Comparison of ENCODE assay signal across 9 mouse cellular contexts in the genomic region with DNA sequence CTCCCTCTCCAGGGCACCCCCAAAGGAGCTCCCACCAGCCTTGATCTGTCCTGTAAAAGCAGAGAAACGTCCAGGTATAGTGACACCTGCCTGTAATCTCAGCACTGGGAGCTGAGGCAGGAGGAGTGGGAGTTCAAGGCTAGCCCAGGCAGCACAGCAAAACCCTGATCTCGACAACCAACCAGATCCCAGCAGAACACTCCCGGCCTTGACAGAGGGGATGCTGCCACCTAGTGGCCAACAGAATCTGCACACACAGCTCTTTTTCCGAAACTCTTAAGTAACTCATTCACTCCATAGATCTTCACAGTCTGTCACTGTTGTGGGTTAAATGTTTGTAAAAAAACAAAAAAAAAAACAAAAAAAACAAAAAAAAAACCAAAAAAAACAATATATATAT. TPM values are rescaled to one million over a fixed set of nuclear protein-coding genes. Genes with fewer than 3 reads are reported as not detected.
DNase-seq lines count a peak whose midpoint lies in the region; ATAC-seq and TF ChIP-seq lines count a peak whose summit lies in the region.
"Had no signal": no experiment of that assay in that cellular context is flagged by ENCODE, and none has a peak within 500 bp of the region (broad histone marks: within the 10 kb centered on the region; RNA-seq: fewer than 3 reads in every experiment).

No protein-coding gene starts in this region.

- peak; percentile 80 for DNase-seq in CD4-positive helper T cell, adult 2 months (ENCODE audit: low read depth, low spot score)
- peak; percentile 75 for DNase-seq in adrenal gland, postnatal 25 days
- DNase-seq in embryonic facial prominence, embryonic 11.5 days (ENCODE audit: low spot score): peak; percentile 82
- DNase-seq in heart, adult 2 months: peak; percentile 69 to 80
- peak; percentile 83 for DNase-seq in kidney, postnatal 0 days (ENCODE audit: low spot score)
- DNase-seq in liver, embryonic 13.5 days: peak; percentile 20
- DNase-seq in telencephalon, adult 2 months (ENCODE audit: low read depth, low spot score): peak; percentile 81

- TF ChIP-seq POLR2A in heart, adult 2 months (IDR thresholded peaks at IDR 0.05; ENCODE audit: insufficient read depth, low read depth, low read length): no peak

- TF ChIP-seq EP300 in heart, adult 2 months (IDR thresholded peaks at IDR 0.05; ENCODE audit: insufficient read depth, low read depth, low read length): peak; percentile 64; the same call in 1 of the 2 replicates

- intact Hi-C loops in heart, adult 2 months (cut with DNase I): loop anchor here (2.0 to 10.0 kb wide), 3 partner anchors 14 to 212 kb away; no protein-coding TSS in a partner anchor

- H3K36me3 ChIP-seq in embryonic facial prominence, embryonic 11.5 days (replicated peaks; ENCODE audit: control insufficient read depth, insufficient read depth, low read depth, low read length): no peaks in the 10 kb centered on the region
- no peaks in the 10 kb centered on the region for H3K36me3 ChIP-seq in heart, adult 2 months (ENCODE audit: control insufficient read depth, insufficient read depth, low read length)
- H3K36me3 ChIP-seq in kidney, postnatal 0 days (ENCODE audit: insufficient read depth, low read length): no peaks in the 10 kb centered on the region
- no peaks in the 10 kb centered on the region for H3K36me3 ChIP-seq in liver, embryonic 13.5 days
- no peaks in the 10 kb centered on the region for H3K36me3 ChIP-seq in neural tube, embryonic 14.5 days (ENCODE audit: control insufficient read depth, insufficient read depth, low read length)
- H3K36me3 ChIP-seq: embryonic facial prominence, embryonic 15.5 days had no signal

- H3K27ac ChIP-seq in embryonic facial prominence, embryonic 11.5 days (replicated peaks; ENCODE audit: low read depth, low read length): no peak overlapping the region
- H3K27ac ChIP-seq in heart, adult 2 months: no peak overlapping the region
- H3K27ac ChIP-seq in kidney, postnatal 0 days: no peak overlapping the region
- no peak overlapping the region for H3K27ac ChIP-seq in liver, embryonic 13.5 days
- no peak overlapping the region for H3K27ac ChIP-seq in neural tube, embryonic 14.5 days (ENCODE audit: low read depth, low read length)
- H3K27ac ChIP-seq: embryonic facial prominence, embryonic 15.5 days had no signal

- 0 out of 2 replicates have a peak, but pooled peaks have one; percentile 45 for ATAC-seq in embryonic facial prominence, embryonic 11.5 days (replicated peaks; ENCODE audit: insufficient number of reproducible peaks, low FRiP score, low TSS enrichment, low read depth)
- ATAC-seq in kidney, postnatal 0 days (replicated peaks; ENCODE audit: low FRiP score, low read depth): no peak
- no peak for ATAC-seq in liver, embryonic 13.5 days (ENCODE audit: low read depth)
- peak; percentile 49 for ATAC-seq in neural tube, embryonic 14.5 days (ENCODE audit: low read depth)

- H3K4me2 ChIP-seq in embryonic facial prominence, embryonic 11.5 days (ENCODE audit: low read depth, low read length): no peak overlapping the region
- H3K4me2 ChIP-seq in kidney, postnatal 0 days (ENCODE audit: low read length): no peak overlapping the region
- no peak overlapping the region for H3K4me2 ChIP-seq in liver, embryonic 13.5 days
- no peak overlapping the region for H3K4me2 ChIP-seq in neural tube, embryonic 14.5 days (ENCODE audit: low read depth, low read length)
- H3K4me2 ChIP-seq: embryonic facial prominence, embryonic 15.5 days had no signal

- TF ChIP-seq CTCF in heart, adult 2 months (IDR thresholded peaks at IDR 0.05): peak; percentile 98
- TF ChIP-seq CTCF in kidney, postnatal 0 days (IDR thresholded peaks at IDR 0.05; ENCODE audit: low read depth): peak; percentile 89

- H3K79me2 ChIP-seq in heart, adult 2 months (replicated peaks; ENCODE audit: control insufficient read depth, insufficient read depth, low read length): no peaks in the 10 kb centered on the region

- H3K4me3 ChIP-seq in embryonic facial prominence, embryonic 11.5 days (ENCODE audit: low read depth, low read length): no peak overlapping the region
- H3K4me3 ChIP-seq in heart, adult 2 months: no peak overlapping the region
- H3K4me3 ChIP-seq in kidney, postnatal 0 days (replicated peaks; ENCODE audit: low read depth, low read length): no peak overlapping the region
- no peak overlapping the region for H3K4me3 ChIP-seq in liver, embryonic 13.5 days (replicated peaks)
- no peak overlapping the region for H3K4me3 ChIP-seq in neural tube, embryonic 14.5 days (ENCODE audit: low read depth, low read length)
- H3K4me3 ChIP-seq: embryonic facial prominence, embryonic 15.5 days had no signal

- H3K27me3 ChIP-seq in embryonic facial prominence, embryonic 11.5 days (ENCODE audit: control insufficient read depth, insufficient read depth, low read length): no peaks in the 10 kb centered on the region
- H3K27me3 ChIP-seq in heart, adult 2 months (ENCODE audit: control insufficient read depth, insufficient read depth, low read length): no peaks in the 10 kb centered on the region
- no peaks in the 10 kb centered on the region for H3K27me3 ChIP-seq in kidney, postnatal 0 days (ENCODE audit: insufficient read depth, low read length)
- H3K27me3 ChIP-seq in liver, embryonic 13.5 days: no peaks in the 10 kb centered on the region
- H3K27me3 ChIP-seq in neural tube, embryonic 14.5 days (ENCODE audit: control insufficient read depth, insufficient read depth, low read length): no peaks in the 10 kb centered on the region
- H3K27me3 ChIP-seq: embryonic facial prominence, embryonic 15.5 days had no signal

- H3K4me1 ChIP-seq in embryonic facial prominence, embryonic 11.5 days (ENCODE audit: control insufficient read depth, insufficient read depth, low read length): no peaks in the 10 kb centered on the region
- H3K4me1 ChIP-seq in heart, adult 2 months (ENCODE audit: control insufficient read depth, insufficient read depth, low read length): peaks cover 8% of the 10 kb centered on the region
- H3K4me1 ChIP-seq in kidney, postnatal 0 days (replicated peaks; ENCODE audit: insufficient read depth, low read length): 0 out of 2 replicates have a peak, but pooled peaks cover 2% of the 10 kb centered on the region
- H3K4me1 ChIP-seq in liver, embryonic 13.5 days (replicated peaks): no peaks in the 10 kb centered on the region
- no peaks in the 10 kb centered on the region for H3K4me1 ChIP-seq in neural tube, embryonic 14.5 days (ENCODE audit: control insufficient read depth, insufficient read depth, low read length)
- H3K4me1 ChIP-seq: embryonic facial prominence, embryonic 15.5 days had no signal

- H3K9me3 ChIP-seq in embryonic facial prominence, embryonic 11.5 days (replicated peaks; ENCODE audit: control insufficient read depth, low read length): no peaks in the 10 kb centered on the region
- no peaks in the 10 kb centered on the region for H3K9me3 ChIP-seq in kidney, postnatal 0 days (replicated peaks; ENCODE audit: low read length)
- H3K9me3 ChIP-seq in liver, embryonic 13.5 days (replicated peaks): no peaks in the 10 kb centered on the region
- no peaks in the 10 kb centered on the region for H3K9me3 ChIP-seq in neural tube, embryonic 14.5 days (ENCODE audit: control insufficient read depth, low read length)
- H3K9me3 ChIP-seq: embryonic facial prominence, embryonic 15.5 days had no signal

- H3K9ac ChIP-seq in embryonic facial prominence, embryonic 11.5 days (replicated peaks; ENCODE audit: low read length): no peak overlapping the region
- no peak overlapping the region for H3K9ac ChIP-seq in heart, adult 2 months (ENCODE audit: low read depth, low read length)
- H3K9ac ChIP-seq in kidney, postnatal 0 days (ENCODE audit: low read depth, low read length): no peak overlapping the region
- no peak overlapping the region for H3K9ac ChIP-seq in liver, embryonic 13.5 days
- H3K9ac ChIP-seq in neural tube, embryonic 14.5 days (replicated peaks; ENCODE audit: low read depth, low read length): no peak overlapping the region
- H3K9ac ChIP-seq: embryonic facial prominence, embryonic 15.5 days had no signal

- WGBS in embryonic facial prominence, embryonic 11.5 days: 12% methylated on average over 4 of the region's 4 CpGs
- 6% methylated on average over 4 of the region's 4 CpGs for WGBS in heart, adult 2 months
- WGBS in kidney, postnatal 0 days: 6% methylated on average over 4 of the region's 4 CpGs
- WGBS in liver, embryonic 13.5 days (ENCODE audit: insufficient replicate concordance): 10% methylated on average over 4 of the region's 4 CpGs
- WGBS in neural tube, embryonic 14.5 days: 6% methylated on average over 4 of the region's 4 CpGs

RNA-seq across cellular contexts. Expression of a gene that starts 12.2 kb away (rescaled TPM):
- 15.8 and 19.0 TPM in 2 replicates for total RNA-seq in adrenal gland, postnatal 25 days (2021)
- polyA plus RNA-seq in embryonic facial prominence, embryonic 11.5 days (2014; fragmentation: Nextera tagmentation; extraction: Ambion mirVana): 2.2 and 2.3 TPM in 2 replicates
- 10 to 100 TPM; 10.4 to 12.3 TPM for total RNA-seq in heart, adult 2 months (2021)
- polyA plus RNA-seq in heart, adult 2 months (2012; rRNA removed): 3.3 and 5.3 TPM in 2 replicates
- polyA plus RNA-seq in kidney, postnatal 0 days (2015; fragmentation: Nextera tagmentation; extraction: Ambion mirVana): 10.1 TPM in 2 replicates
- 1.3 TPM in 2 replicates for polyA plus RNA-seq in liver, embryonic 13.5 days (2015; fragmentation: Nextera tagmentation; extraction: Ambion mirVana)
- polyA plus RNA-seq in neural tube, embryonic 14.5 days (2014; fragmentation: Nextera tagmentation; extraction: Ambion mirVana): 18.2 and 28.1 TPM in 2 replicates

RNA-seq across cellular contexts. Expression of a gene that starts 28.3 kb away (rescaled TPM):
- 9.9 and 14.8 TPM in 2 replicates for total RNA-seq in adrenal gland, postnatal 25 days (2021)
- 15.8 and 16.5 TPM in 2 replicates for polyA plus RNA-seq in embryonic facial prominence, embryonic 11.5 days (2014; fragmentation: Nextera tagmentation; extraction: Ambion mirVana)
- total RNA-seq in heart, adult 2 months (2021): 1 to 10 TPM; 4.8 to 6.4 TPM
- polyA plus RNA-seq in heart, adult 2 months (2012; rRNA removed): 2.9 and 3.5 TPM in 2 replicates
- 7.1 and 9.1 TPM in 2 replicates for polyA plus RNA-seq in kidney, postnatal 0 days (2015; fragmentation: Nextera tagmentation; extraction: Ambion mirVana)
- polyA plus RNA-seq in liver, embryonic 13.5 days (2015; fragmentation: Nextera tagmentation; extraction: Ambion mirVana): 5.4 and 6.3 TPM in 2 replicates
- polyA plus RNA-seq in neural tube, embryonic 14.5 days (2014; fragmentation: Nextera tagmentation; extraction: Ambion mirVana): 12.9 TPM in 2 replicates

RNA-seq across cellular contexts. Expression of a gene that starts 42.4 kb away (rescaled TPM):
- not detected in 2 replicates for total RNA-seq in adrenal gland, postnatal 25 days (2021)
- polyA plus RNA-seq in embryonic facial prominence, embryonic 11.5 days (2014; fragmentation: Nextera tagmentation; extraction: Ambion mirVana): 0.27 and 0.71 TPM in 2 replicates
- not detected for total RNA-seq in heart, adult 2 months (2021)
- polyA plus RNA-seq in heart, adult 2 months (2012; rRNA removed): not detected in 2 replicates
- polyA plus RNA-seq in kidney, postnatal 0 days (2015; fragmentation: Nextera tagmentation; extraction: Ambion mirVana): not detected in 2 replicates
- not detected in 2 replicates for polyA plus RNA-seq in liver, embryonic 13.5 days (2015; fragmentation: Nextera tagmentation; extraction: Ambion mirVana)
- polyA plus RNA-seq in neural tube, embryonic 14.5 days (2014; fragmentation: Nextera tagmentation; extraction: Ambion mirVana): 9.2 and 10.7 TPM in 2 replicates

Comparison
In these comparisons a context has a peak if more than half of its experiments do, and no peak if none do; other contexts are left out.
1. DNase-seq: peak in every context shown above with its lines; median percentile 83 in kidney, postnatal 0 days; 82 in embryonic facial prominence, embryonic 11.5 days; 81 in telencephalon, adult 2 months; 80 in CD4-positive helper T cell, adult 2 months; 75 in adrenal gland, postnatal 25 days; 74 in heart, adult 2 months; 20 in liver, embryonic 13.5 days.
2. ATAC-seq: peak in embryonic facial prominence, embryonic 11.5 days (single experiment) and neural tube, embryonic 14.5 days (single experiment); none in kidney, postnatal 0 days (single experiment) and liver, embryonic 13.5 days (single experiment).